Mouse (Mus musculus): Measurements from ENCODE around the gene Lrrc36. TPM values are rescaled to one million over a fixed set of nuclear protein-coding genes. Genes with fewer than 3 reads are reported as not detected.
A peak's percentile ranks its signal among the peaks of the same experiment; 100 is the strongest.

Lrrc36 gene
- polyA plus RNA-seq, 1 experiment from 2014 or later = 0.13 TPM

DNA sequence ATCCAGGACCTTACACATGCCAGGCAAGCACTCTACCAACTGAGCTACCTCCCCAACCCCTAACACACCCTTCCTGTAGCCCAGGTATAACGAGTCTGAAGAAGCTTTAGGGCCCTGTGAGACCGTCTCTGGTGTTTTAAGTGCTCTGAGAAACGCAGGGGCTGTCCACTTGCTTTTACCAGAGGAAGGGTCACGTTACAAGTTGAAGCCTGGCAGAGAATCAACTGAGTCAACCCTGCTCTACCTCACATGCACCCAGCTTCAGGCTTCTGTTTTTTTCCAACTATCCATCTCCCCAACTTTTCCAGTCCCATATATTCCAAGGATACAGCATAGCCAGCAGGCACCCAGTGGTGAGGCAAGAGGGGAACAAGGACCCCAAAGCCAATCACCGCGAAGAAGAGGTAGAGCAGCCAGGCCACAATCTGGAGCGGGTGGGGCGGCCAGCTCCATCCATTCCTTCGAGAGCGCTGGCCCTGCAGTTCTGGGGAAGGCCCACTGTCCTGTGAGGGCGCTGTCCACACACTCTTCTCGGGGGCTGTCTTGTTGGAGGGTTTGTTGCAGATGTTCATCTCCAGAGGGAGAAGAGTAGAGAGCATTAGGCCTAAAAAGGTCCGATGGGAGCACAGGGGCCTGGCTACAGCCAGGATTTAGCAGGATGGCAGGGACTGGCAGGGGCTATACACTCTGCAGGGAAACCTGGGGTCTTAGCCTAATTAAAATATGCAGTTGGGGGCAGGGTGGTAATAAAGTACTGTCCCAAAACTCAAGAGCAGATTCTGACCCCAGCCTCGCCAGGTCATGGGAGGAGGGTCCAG is 70.0 kb downstream of the Lrrc36 start:
- H3K4me1 ChIP-seq (replicated peaks) = peaks cover 16% of the 10 kb centered on the region
- H3K27ac ChIP-seq (ENCODE audit: poor library complexity, severe bottlenecking) = no peak overlapping the region
- no peaks in the 10 kb centered on the region for H3K27me3 ChIP-seq (replicated peaks)
- 34% methylated on average over 14 of the region's 14 CpGs for WGBS
- no peaks in the 10 kb centered on the region for H3K9me3 ChIP-seq (replicated peaks)
- no peak overlapping the region for H3K4me3 ChIP-seq
- peaks cover 6% of the 10 kb centered on the region for H3K36me3 ChIP-seq
- H3K4me2 ChIP-seq = no peak overlapping the region
- H3K9ac ChIP-seq = no peak overlapping the region
- ATAC-seq (ENCODE audit: insufficient number of reproducible peaks, low FRiP score) = 0 out of 2 replicates have a peak, but pooled peaks have one; percentile 12

- Histone ChIP-seq H3K4me1 (replicated peaks) (peaks cover 13% of the 10 kb centered on the region), H3K27me3 (replicated peaks) (no peaks in the 10 kb centered on the region), H3K36me3 (peaks cover 2% of the 10 kb centered on the region; the same call in 1 of the 2 replicates), H3K4me3 (no peak overlapping the region), H3K27ac (ENCODE audit: poor library complexity, severe bottlenecking) (0 out of 2 replicates have a peak overlapping the region, but pooled peaks have one; percentile 1), H3K9ac (no peak overlapping the region), H3K4me2 (no peak overlapping the region), H3K9me3 (replicated peaks) (no peaks in the 10 kb centered on the region)
- 55% methylated on average over 3 of the region's 3 CpGs for WGBS
- ATAC-seq (ENCODE audit: insufficient number of reproducible peaks, low FRiP score) = no peak
These were observed 70.6 kb downstream of the Lrrc36 start for GRCm38 (mm10) chr8:105484030-105484368.

DNA sequence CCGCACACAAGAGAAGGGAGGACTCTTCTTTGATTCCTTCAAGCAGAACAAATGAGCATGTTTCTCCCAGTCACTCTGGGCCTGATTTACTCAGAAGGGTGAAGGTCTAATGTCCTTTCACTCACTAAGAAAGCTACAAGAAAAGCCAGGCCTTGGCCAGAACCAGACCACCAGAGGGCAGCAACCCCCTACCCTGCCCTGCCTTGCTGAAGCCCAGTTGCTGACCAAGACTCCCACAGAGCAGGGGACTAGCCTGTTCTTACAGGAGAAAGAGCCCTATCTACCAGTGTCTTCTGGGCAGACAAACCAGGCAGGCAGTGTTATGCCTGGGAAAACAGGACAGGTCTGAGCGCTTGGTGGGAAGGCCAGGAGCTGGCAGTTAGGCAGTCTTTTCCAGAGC is 71.0 kb downstream of the Lrrc36 start:
- H3K4me1 ChIP-seq (replicated peaks) = peaks cover 13% of the 10 kb centered on the region
- no peak overlapping the region for H3K4me3 ChIP-seq
- peaks cover 2% of the 10 kb centered on the region; the same call in 1 of the 2 replicates for H3K36me3 ChIP-seq
- no peak overlapping the region for H3K27ac ChIP-seq (ENCODE audit: poor library complexity, severe bottlenecking)
- H3K4me2 ChIP-seq = no peak overlapping the region
- no peaks in the 10 kb centered on the region for H3K27me3 ChIP-seq (replicated peaks)
- 17% methylated on average over 2 of the region's 2 CpGs for WGBS
- H3K9ac ChIP-seq = no peak overlapping the region
- H3K9me3 ChIP-seq (replicated peaks) = no peaks in the 10 kb centered on the region
- no peak for ATAC-seq (ENCODE audit: insufficient number of reproducible peaks, low FRiP score)

DNA sequence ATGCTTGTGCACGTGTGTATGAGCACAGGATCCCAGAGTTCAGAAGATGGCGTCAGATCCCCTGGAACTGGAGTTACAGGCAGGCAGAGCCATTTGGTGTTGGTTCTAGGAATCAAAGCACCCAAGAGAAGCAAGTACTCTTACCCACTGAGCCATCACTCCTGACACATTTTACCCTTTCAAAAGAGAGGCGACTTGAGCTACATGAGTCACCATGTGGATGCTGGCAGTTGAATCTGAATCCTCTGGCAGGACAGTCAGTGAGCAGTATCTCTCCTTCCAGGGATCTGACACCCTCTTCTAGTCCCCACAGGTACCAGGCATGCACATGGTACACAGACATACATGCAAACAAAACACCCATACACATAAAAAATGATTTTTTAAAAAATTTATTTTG is 74.7 kb downstream of the Lrrc36 start:
- H3K27me3 ChIP-seq (replicated peaks) = no peaks in the 10 kb centered on the region
- H3K4me2 ChIP-seq = no peak overlapping the region
- H3K9me3 ChIP-seq (replicated peaks) = no peaks in the 10 kb centered on the region
- H3K36me3 ChIP-seq = peaks cover 2% of the 10 kb centered on the region; the same call in 1 of the 2 replicates
- H3K4me3 ChIP-seq = no peak overlapping the region
- no peak for ATAC-seq (ENCODE audit: insufficient number of reproducible peaks, low FRiP score)
- H3K4me1 ChIP-seq (replicated peaks) = peaks cover 16% of the 10 kb centered on the region; the same call in 1 of the 2 replicates
- H3K27ac ChIP-seq (ENCODE audit: poor library complexity, severe bottlenecking) = no peak overlapping the region
- no peak overlapping the region for H3K9ac ChIP-seq
- WGBS = 49% methylated on average over 3 of the region's 3 CpGs

GRCm38 (mm10) chr8:105489281-105489680 is 75.9 kb downstream of the Lrrc36 start:
- H3K27me3 ChIP-seq (replicated peaks) = no peaks in the 10 kb centered on the region
- 42% methylated on average over 1 of the region's 1 CpGs for WGBS
- no peak overlapping the region for H3K27ac ChIP-seq (ENCODE audit: poor library complexity, severe bottlenecking)
- H3K9me3 ChIP-seq (replicated peaks) = no peaks in the 10 kb centered on the region
- no peak for ATAC-seq (ENCODE audit: insufficient number of reproducible peaks, low FRiP score)
- no peak overlapping the region for H3K4me2 ChIP-seq
- no peak overlapping the region for H3K4me3 ChIP-seq
- H3K36me3 ChIP-seq = no peaks in the 10 kb centered on the region
- H3K4me1 ChIP-seq (replicated peaks) = peaks cover 16% of the 10 kb centered on the region; the same call in 1 of the 2 replicates
- no peak overlapping the region for H3K9ac ChIP-seq

- H3K4me3 ChIP-seq = no peak overlapping the region
- H3K4me2 ChIP-seq = no peak overlapping the region
- no peaks in the 10 kb centered on the region for H3K27me3 ChIP-seq (replicated peaks)
- H3K4me1 ChIP-seq (replicated peaks) = peaks cover 27% of the 10 kb centered on the region
- H3K27ac ChIP-seq (ENCODE audit: poor library complexity, severe bottlenecking) = no peak overlapping the region
- no peak for ATAC-seq (ENCODE audit: insufficient number of reproducible peaks, low FRiP score)
- no peaks in the 10 kb centered on the region for H3K9me3 ChIP-seq (replicated peaks)
- no peaks in the 10 kb centered on the region for H3K36me3 ChIP-seq
- H3K9ac ChIP-seq = no peak overlapping the region
- WGBS = 42% methylated on average over 3 of the region's 3 CpGs
These were observed 80.1 kb downstream of the Lrrc36 start for GRCm38 (mm10) chr8:105493495-105493894.

GRCm38 (mm10) chr8:105494566-105494965 is 81.2 kb downstream of the Lrrc36 start:
- no peak for ATAC-seq (ENCODE audit: insufficient number of reproducible peaks, low FRiP score)
- Histone ChIP-seq H3K4me3 (no peak overlapping the region), H3K9ac (no peak overlapping the region), H3K9me3 (replicated peaks) (no peaks in the 10 kb centered on the region), H3K4me1 (replicated peaks) (peaks cover 27% of the 10 kb centered on the region), H3K4me2 (no peak overlapping the region), H3K27ac (ENCODE audit: poor library complexity, severe bottlenecking) (no peak overlapping the region), H3K36me3 (no peaks in the 10 kb centered on the region), H3K27me3 (replicated peaks) (no peaks in the 10 kb centered on the region)
- WGBS = 81% methylated on average over 3 of the region's 3 CpGs

DNA sequence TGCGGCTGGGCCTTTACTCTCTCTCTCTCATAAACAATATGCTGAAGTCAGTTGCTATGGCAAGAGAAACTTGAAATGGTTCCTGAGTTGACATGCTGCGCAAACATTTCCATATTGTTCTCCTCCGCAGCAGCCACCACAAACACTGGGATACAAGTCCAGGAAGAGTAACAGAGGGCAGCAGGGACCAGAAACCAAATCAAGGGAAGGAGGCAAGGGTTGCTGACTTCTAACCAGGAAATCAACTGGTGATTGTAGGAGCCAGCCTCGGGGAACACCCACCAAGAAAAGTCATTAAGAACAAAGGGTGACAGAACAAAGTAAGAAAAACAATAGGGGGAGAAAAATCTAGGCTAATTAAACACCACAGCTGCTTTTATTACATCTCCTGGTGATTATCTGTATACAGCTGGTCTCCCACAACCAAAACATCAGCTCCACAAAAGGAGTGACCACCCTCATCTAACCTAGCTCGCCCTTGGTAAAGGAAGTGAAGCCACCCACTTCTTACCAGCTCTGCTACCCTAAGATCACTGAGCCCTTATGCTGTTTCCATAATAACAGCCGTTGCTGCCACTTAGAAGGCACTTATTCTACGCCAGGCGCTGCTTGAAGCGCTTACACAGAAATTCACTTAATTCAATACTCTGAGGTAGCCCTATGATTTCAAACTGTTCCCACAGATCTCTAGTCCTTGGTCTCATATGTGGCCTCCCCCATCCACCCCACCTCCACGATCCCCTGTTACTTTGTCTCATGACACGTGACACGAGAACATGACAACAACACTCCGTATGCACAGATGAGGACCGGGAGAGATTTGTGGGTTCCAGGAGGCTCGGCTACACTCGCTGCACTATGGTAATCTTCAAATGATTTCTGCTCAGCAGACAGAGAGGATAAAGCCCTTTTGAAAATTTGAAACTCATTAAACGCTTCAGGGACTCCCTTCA is 82.3 kb downstream of the Lrrc36 start:
- Histone ChIP-seq H3K36me3 (no peaks in the 10 kb centered on the region), H3K4me2 (peak overlapping the region; percentile 96), H3K27me3 (replicated peaks) (no peaks in the 10 kb centered on the region), H3K27ac (ENCODE audit: poor library complexity, severe bottlenecking) (no peak overlapping the region), H3K9ac (peak overlapping the region; percentile 91), H3K4me1 (replicated peaks) (peaks cover 23% of the 10 kb centered on the region), H3K4me3 (peak overlapping the region; percentile 95), H3K9me3 (replicated peaks) (no peaks in the 10 kb centered on the region)
- 45% methylated on average over 17 of the region's 17 CpGs for WGBS
- no peak for ATAC-seq (ENCODE audit: insufficient number of reproducible peaks, low FRiP score)

DNA sequence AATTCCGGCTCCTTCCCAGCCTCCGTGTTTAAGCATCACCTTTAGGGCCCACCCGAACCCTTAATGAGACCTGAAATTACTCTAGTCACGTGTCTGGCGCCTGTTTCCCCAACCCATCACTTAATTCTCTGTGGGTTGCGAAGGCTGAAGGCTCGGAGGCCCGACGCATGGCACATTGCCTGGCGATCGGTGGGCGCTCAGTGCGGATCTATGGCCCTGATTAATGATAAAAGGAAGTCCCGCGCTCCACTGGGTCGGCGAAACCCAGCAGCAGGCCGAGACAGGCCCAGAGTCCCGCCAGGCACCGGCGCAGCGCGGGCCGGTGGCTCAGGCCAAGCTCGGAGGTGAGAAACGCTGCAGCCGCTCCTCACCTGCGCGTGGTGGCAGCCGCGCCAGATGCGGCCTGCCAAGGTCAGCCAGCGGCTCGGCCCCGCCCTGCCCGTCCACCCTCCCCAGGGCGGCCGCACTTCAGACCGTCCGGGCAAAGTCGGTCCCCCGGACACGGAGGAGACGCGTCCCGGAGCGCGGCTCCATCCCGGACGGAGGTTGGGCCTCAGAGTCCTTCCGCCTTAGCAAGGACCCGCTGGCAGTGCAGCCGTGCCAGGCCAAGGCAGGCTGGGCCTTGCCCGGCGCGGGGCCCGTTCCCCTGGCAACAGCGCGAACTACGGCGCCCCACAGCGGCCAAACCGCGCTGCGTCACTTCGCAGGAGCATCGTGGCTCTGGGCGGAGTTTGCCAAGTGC is 83.2 kb downstream of the Lrrc36 start, which contains the start of gene Zdhhc1:
Gene Zdhhc1 (minus strand): TSS at position 464 of the 742 bp plus-strand sequence.
- Histone ChIP-seq H3K9me3 (replicated peaks) (no peaks in the 10 kb centered on the region), H3K27ac (ENCODE audit: poor library complexity, severe bottlenecking) (peak within 1 kb of the TSS; percentile 40), H3K36me3 (no peaks in the 10 kb centered on the region), H3K9ac (peak within 1 kb of the TSS; percentile 91), H3K4me1 (replicated peaks) (peaks cover 14% of the 10 kb centered on the region), H3K27me3 (replicated peaks) (no peaks in the 10 kb centered on the region), H3K4me2 (peak within 1 kb of the TSS; percentile 96), H3K4me3 (peak within 1 kb of the TSS; percentile 95)
- ATAC-seq (ENCODE audit: insufficient number of reproducible peaks, low FRiP score) = peak; percentile 84
- WGBS = under 1% methylated on average over 68 of the region's 68 CpGs

GRCm38 (mm10) chr8:105499787-105500186 is 86.4 kb downstream of the Lrrc36 start:
- H3K9ac ChIP-seq = no peak overlapping the region
- H3K4me1 ChIP-seq (replicated peaks) = peaks cover 11% of the 10 kb centered on the region
- H3K9me3 ChIP-seq (replicated peaks) = no peaks in the 10 kb centered on the region
- no peak overlapping the region for H3K4me2 ChIP-seq
- H3K4me3 ChIP-seq = no peak overlapping the region
- no peak overlapping the region for H3K27ac ChIP-seq (ENCODE audit: poor library complexity, severe bottlenecking)
- ATAC-seq (ENCODE audit: insufficient number of reproducible peaks, low FRiP score) = no peak
- no peaks in the 10 kb centered on the region for H3K27me3 ChIP-seq (replicated peaks)
- WGBS = 56% methylated on average over 12 of the region's 12 CpGs
- H3K36me3 ChIP-seq = no peaks in the 10 kb centered on the region
